Mouse (Mus musculus) adrenal gland, postnatal 4 days (tissue): ENCODE data around the gene Prss54. TPM values are rescaled to one million over a fixed set of nuclear protein-coding genes. Genes with fewer than 3 reads are reported as not detected.
"Not testable (repeated sequence)": the region's sequence is repeated elsewhere in the genome, so short reads cannot be mapped to it uniquely, and the experiment has no call there.

Experiments used
- DNase-seq, 2 experiments: peaks; one replicate each; pipeline ENCODE4 v3.0.0; 2021 to 2022; ENCODE audit warnings: low spot score in 2 of 2, mixed read lengths in 2 of 2
- long read RNA-seq, 2 experiments: library from polyadenylated mRNA; stranded (forward); transcript quantifications; one replicate each; pipeline ENCODE4 v2.0.0; 2021
- total RNA-seq, 2 experiments: library from RNA; stranded (reverse); gene quantifications; 2 replicates each; pipeline ENCODE4 v1.2.3; 2021

Prss54 gene
- not detected for total RNA-seq
- long read RNA-seq, experiment 1, result 0 reads
- long read RNA-seq, experiment 2, result 0 reads

DNA sequence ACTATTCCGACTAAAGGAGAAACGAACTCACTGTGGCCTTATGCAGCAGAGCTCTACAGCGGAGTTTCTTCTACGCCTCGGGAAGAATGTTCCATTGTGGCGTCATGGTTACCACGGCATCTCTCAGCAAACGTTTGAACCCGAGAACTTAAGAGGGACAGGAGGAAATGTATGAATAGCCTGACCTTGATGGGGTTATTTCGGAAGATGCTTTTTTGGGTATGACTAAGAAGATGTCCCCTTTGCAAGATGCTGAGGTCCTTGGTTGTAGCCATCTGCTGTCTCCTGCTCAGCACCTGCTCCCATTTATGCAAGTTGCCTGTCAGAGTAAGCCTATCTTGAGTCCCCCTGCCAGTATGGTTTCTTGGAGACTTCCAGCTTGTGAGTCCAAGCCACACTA is at the start of gene Prss54:
Prss54 (minus strand) TSS at position 101 of the 400 bp plus-strand sequence.
- no peak for DNase-seq

DNA sequence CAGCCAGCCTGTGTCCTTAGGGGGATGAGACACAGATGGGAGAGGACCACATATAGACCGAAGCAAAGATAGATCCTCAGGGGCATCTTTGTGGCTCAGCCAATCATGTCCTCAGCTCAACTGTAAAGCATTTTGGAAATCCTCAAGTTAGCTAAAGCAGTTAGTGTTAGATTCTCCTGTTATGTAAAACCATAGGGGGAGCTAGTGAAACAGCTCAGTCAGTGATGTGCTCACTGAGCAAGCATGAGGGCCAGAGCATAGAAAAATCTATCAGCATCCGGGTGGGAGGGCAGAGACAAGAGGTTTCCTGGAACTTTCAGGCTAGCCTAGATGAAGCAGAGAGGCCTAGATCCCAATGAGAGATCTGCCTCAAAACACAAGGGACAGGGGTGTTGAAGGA is 48.7 kb upstream of the Prss54 start:
- no peak for DNase-seq

DNA sequence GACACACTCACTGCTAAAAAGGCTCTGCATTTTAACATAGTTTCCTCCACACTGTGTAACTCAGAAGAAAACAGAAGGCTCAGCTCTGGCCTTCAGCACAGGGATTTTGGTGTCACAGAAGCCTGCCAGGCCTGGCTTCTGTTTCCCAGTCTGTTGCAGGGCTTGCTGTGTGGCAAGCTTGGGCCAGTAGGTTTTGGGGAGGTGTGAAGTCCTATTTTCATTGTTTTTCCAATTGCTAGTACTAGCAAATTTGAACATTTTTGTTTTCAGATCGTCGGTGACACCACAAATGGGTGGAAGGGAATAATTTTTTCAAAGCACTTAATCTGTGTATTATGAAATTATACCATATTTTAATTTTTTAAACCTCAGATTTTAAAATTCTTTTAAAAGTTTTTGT is 43.9 kb upstream of the Prss54 start:
- DNase-seq, result no peak

DNA sequence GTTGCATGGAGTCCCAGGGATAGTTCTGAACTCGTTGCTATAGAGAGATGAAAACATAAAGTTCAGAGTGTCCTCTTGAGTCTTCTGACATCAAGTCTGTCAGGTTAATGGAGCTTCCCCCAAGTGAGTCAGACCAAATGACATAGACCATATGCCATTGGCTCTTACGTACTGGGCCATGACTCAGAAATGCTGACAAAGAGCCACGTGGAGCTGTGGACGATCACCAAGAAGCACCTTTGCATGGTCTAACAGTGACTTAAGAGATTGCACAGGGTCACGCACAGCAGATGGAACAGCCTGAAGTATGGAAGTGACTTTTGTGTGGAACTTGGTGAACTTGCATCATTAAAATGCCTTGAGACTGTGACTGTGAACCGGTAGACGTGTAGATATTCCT is 40.2 kb upstream of the Prss54 start:
- DNase-seq, result no peak

DNA sequence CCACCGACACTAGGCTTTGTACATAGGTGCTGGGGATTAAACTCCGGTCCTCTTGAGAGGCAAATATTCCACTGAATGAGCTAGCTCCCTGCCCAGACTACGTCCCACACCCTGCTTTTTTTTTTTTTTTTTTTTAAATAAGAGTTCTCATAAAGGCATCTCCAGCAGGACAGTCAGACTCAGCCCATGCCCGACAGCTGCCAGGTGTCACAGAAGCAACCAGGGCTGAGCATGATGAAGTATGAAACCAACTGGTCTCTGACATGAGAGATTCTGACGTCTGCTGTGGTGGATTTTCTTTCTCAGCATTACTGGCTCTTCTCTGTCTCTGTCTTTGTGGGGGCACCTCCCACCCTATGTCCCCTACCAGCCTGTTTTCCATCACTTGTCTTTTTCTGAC is 35.6 kb upstream of the Prss54 start:
- no peak for DNase-seq

DNA sequence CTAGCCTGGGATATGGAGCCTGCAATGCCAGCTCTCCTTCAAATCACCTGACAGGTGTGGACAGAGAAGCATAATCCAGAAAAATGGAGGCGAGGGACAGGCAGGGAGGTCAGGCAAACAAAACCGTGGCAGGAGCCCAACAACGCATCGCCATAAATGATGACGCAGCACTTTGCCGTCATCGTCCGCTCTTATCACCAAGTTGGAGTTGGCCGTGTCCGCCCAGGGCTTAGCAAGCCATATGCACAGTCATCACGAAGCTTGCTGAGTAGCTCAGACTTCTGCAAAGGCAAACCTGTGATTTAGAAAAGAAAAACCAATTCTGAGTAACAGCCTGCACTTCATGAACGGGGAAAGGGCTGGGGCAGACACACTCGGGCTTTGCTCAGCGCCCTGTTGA is 34.6 kb upstream of the Prss54 start:
- no peak for DNase-seq

DNA sequence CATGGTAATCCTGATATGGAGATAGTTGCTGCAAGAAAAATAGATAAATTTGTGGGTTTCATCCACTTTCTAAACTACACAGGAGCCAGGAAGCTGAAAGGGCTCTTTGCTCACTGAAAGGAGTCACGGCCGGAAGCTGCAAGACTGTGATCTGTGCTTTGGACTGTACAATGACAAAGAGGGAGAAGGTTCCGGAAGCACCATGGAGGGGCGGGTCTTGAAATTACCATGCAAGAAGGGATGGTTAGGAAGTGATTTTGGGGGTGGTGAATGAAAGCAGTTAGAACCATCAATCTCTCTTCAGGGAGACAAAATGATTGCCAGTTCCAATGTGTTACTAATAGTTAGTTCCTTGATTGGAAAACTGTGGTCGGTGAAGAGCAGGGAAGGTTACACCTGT is 33.3 kb upstream of the Prss54 start:
- DNase-seq, result no peak

DNA sequence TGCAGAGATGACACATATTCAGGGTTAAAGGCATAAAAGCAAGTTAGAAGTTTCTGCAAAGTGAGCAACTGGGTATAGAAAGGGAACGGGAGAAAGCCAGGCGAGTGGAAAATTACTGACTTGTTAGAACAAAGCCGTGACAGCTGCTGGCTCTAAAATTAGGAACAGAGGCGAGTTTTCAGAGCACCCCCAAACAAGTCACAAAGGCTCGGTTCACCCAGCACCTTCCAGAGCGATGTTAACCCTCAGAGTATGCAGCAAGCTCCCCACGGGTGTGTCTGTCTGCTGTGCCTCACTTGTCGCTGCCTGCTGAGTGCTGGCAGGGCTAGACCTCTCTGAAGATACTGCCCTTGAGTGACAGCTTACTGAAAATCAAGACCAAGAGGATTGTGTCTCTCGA is 31.1 kb upstream of the Prss54 start:
- DNase-seq, result no peak

DNA sequence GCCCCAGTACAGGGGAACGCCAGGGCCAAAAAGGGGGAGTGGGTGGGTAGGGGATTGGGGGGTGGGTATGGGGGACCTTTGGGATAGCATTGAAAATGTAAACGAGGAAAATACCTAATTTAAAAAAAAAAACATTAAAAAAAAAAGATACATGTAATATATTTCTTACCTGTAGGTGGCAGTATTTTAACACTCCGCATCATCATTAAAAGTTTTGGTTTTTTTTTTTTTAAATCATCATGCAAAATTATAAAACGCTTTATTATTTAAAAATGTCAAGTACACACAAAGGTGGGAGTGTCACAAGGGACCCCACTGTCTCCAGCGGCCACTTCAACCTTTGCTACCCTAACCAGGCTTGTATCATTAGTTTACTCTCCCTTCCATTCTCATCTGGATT is 30.4 kb upstream of the Prss54 start:
- not testable (repeated sequence) for DNase-seq

DNA sequence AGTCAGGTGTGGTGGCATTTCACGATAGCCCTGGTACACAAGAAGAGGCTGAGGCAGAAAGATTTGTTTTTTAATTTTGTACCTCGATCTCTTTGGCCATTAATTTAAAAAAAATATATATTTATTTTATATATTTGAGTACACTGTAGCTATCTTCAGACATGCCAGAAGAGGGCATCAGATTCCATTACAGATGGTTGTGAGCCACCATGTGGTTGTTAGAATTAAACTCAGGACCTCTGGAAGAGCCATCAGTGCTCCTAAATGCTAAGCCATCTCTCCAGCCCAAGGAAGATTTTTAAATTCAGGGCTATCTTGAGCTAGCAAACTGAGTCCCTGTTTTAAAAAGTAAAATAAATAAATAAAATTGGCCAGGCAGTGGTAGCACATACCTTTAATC is 26.0 kb upstream of the Prss54 start:
- no peak for DNase-seq

DNA sequence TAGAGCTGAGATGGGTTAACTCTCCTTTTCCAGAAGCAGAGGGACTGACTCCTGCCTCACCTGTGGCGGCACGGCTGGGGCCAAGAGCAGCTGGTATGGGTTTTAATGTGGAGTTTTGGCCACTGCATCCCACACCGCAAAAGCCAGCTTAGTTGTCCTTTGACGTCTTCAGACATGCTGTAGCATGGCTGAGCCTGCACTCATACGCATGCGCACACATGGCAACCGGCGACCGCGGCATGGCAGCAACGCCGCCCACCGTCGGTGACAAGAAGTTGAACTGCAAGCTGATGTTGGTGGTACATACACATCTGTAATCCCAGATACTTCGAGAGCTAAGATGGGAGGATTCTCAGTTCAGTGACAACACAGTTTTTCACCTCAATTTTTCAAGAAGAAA is 25.2 kb upstream of the Prss54 start:
- no peak for DNase-seq

DNA sequence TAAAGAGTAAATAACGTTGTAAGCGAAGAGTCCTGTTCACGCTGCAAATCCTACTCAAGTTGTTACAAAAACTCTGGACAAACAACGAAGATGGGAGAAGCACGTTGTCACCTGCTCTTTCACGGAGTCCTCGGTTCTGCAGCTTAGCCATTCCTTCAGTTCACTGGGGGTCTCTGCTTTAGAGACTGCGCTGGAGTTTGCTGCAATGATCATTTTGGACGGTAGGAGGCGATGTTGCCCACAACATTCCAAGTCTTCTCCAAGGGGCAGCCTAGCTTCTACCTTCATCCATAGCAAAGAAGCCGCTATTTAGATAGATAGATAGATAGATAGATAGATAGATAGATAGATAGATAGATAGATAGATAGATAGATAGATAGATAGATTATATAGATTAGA is 23.7 kb upstream of the Prss54 start:
- no peak for DNase-seq

DNA sequence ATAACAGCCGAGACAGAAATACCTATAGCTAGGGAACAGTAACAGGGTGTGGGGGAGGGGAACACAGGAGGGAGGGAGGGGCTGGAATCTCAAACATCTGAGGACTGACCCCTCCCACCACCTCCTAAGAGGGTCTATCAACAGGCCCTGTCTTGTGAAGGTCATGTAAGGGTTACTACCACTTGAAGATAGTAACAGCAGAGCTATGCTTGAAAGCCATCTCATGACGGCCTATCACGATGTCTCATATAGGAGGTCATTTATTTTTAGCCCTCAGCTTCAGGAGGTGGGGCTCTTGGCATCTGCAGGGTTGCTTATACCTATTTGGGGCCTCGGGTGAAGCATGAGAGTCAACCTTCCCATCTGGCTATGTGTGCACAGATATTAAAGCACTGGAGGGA is 20.7 kb upstream of the Prss54 start:
- DNase-seq, result no peak

DNA sequence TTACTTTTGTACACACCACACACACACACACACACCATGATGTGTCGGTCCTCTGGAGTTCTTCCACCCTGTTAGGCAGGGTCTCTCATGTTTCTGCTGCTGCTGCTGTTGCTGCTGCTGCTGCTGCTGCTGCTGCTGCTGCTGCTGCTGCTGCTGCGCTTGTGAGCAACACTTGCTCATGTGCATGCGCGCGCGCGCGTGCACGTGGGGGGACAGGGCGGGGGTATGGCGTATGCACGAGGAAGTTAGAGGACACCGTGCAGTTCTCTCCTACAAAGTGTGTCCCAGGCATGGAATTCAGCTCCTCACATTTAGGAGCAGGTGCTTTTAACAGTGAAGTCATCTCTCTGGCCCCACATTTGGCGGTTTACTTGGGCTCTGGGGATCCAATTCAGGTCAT is 19.0 kb upstream of the Prss54 start:
- DNase-seq, result no peak

DNA sequence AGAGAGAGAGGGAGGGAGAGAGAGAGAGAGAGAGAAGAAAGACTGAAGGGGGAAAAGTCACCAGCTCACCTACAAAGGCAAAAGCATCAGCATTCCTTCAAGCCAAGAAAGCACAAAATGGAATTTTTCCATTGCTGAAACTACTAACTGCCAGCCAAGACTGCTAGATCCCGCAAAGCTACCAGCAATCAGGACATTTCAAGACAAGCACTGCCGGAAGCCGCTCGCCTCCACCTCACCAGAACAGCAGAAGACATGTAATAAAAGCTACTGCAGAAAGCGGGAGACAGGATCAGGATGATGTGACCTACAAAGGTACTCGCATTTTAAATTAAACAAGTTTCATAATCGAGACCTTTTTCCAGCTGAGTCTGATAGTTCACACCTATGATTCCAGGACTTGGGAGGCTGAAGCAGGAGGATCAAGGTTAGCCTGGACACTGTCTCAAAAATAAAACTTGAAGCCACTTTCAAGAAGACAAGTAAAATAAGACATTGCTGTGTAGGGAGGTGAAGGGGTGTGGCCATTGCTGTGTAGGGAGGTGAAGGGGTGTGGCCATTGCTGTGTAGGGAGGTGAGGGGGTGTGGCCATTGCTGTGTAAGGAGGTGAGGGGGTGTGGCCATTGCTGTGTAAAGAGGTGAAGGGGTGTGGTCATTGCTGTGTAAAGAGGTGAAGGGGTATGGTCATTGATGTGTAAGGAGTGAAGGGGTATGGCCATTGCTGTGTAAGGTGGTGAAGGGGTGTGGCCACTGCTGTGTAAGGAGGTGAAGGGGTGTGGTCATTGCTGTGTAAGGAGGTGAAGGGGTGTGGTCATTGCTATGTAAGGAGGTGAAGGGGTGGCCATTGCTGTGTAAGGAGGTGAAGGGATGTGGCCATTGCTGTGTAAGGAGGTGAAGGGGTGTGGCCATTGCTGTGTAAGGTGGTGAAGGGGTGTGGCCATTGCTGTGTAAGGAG is 17.6 kb upstream of the Prss54 start:
- DNase-seq, result no peak

DNA sequence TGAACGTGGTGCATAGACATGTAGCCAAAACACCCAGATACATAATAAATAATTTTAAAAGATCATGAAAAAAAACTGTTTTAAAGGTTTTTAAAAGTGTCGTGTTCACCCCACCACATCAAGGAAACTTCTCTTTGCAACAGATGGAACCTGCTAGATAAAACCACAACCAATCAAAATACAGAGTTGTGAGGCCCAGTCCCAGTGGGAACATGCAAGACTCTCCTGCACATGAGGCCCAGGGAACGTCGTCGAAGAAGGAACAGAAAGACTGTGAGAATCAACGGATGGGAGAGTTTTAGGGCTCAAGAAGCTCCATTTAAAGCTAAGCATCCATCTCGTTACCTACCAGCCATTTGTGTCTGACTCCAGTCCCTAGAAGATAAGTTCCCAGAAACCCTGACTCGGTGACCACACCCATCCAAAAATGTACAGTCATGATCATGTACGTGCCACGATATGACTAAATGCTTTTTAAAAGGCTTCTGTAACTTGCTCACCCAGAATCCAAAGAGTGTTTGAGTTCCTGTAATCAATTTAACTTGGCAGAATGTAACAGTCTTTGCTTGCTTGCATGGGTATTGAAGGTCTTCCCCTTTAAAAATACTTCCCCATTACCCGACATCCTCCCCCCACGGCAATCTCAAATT is 16.1 kb upstream of the Prss54 start:
- DNase-seq, result no peak

DNA sequence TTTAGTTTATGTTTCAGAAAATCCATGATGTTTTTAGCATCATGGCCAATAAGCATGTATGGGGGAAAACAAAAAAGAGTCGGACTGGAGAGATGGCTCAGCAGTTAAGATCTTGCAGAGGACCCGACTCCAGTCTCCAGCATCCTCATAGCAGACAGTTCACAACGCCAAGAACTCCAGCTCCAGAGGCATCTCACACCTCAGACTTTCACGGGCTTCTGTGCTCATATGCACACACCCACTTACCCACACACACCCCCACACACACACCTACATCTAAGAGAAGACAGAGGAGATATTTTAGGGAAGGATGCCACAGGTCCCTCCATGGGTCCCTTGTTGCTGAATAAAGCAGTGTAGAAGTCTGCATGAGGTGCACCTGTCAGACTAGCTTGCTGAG is 14.4 kb upstream of the Prss54 start:
- DNase-seq, result no peak

DNA sequence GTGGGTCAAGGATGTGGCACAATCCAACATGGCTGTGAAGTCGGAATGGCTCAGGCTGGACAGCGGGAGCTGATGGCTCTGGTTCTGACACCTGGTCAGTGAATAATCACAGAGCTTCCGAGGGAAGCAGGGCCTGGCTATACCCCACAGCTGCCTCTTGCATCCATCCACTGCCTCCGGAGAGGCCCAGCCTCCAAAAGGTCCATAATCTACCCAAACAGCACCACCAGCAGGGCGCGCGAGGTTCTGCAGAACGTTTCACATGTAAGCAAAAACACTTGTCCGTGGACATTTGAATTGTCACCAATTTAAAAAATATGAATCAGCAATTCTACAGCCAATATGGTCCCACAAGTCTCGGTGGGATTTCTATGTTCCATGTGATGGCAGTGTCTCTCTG is 13.1 kb upstream of the Prss54 start:
- DNase-seq, result no peak

DNA sequence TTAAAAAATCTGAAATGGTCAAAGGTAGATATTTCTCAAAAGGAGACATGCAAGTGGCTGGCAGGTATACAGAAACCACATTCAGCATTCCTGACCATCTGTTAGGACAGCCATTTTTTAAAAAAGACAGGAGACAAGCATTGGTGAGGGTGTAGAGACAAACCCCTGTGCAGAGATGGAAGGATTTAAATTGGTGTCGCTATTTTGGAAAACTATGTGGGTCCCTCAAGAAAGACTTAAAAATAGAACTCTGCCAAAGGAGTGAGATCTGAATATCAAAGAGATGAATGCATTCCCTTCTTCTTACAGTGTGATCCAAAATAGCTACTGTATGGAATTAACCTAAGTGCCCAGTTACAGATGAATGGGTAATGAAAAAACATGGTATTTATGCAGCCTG is 11.2 kb upstream of the Prss54 start:
- no peak for DNase-seq

DNA sequence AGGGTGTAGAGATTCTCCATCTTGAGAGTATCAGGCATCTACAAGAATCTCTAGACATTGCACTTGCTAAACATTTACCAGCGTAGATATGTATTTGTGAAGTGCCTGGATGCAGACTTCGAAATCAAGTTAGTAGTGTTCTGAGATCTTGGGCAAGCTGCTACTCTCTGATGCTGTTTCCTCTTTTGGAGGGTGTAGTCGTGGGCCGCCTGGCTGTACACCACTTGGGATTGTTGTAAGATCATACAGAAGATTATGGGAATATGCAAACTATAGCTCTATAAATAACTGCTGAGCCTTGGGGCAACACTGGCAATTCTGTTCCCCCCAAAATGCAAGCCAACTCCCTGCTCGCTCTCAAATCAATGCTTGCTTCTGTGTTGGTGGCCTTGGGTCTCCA is 3.0 kb downstream of the Prss54 start:
- no peak for DNase-seq

DNA sequence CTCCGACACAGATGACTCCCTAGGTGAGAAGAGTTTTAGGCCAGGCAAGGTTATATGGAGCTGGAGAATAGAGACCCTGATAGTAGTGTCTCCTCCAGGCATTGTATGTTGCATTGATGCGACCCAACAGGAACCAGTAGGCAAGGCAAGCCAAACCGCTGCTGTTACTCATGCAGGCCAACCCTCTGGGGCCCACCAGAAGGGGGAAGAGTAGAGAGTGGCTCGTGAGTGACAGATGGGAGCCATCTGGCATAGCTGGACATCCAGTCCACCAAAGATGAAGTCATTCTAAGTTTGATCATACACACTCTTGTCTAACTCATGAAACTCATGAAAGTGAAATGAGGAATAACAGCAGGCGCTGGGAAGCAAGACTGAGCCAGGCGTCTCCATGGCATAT is 9.3 kb downstream of the Prss54 start:
- DNase-seq, result no peak

DNA sequence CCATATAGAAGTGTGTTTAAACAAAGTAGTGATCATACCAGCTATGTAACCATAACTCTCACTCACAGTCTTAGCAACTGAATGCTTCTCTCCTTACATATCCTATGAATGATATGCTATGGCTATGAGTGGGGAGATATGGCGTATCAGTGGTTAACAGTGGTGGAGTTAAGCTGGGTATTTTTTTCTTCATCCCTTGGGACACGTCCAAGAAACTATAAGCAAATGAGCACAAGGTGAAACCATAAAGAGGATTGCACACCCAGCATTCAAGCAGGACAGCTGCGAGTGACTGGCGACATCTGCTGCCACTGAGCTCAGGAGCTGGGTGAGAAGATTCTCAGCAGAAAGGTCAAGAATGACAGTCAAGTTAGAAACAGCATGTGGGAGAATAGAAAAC is 9.9 kb downstream of the Prss54 start:
- DNase-seq, result no peak

DNA sequence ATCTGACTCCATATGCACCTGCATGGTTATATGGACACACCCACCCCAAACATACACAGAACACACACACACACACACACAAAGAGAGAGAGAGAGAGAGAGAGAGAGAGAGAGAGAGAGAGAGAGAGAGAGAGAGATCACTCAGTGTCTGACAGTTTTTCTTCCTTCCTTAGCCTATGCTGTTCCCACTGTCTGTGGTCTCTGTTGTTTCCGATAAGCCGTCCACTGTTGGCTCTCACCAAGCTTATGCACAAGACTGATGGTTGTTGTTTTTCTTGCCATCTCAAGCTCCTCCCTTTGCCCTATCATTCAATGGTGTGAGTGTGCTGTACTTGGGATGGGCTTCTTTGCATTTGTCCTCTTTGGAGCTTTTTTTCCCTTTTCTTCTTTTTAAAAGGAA is 20.2 kb downstream of the Prss54 start:
- no peak for DNase-seq
